ENCODE assay signal across 10 mouse cellular contexts in genomic region chr11:119043761-119044550, GRCm38 (mm10). TPM values are rescaled to one million over a fixed set of nuclear protein-coding genes. Genes with fewer than 3 reads are reported as not detected.
DNase-seq lines count a peak whose midpoint lies in the region; ATAC-seq lines count a peak whose summit lies in the region.
"Had no signal": no experiment of that assay in that cellular context is flagged by ENCODE, and none has a peak within 500 bp of the region (broad histone marks: within the 10 kb centered on the region; RNA-seq: fewer than 3 reads in every experiment).

No protein-coding gene starts in this region.

- H3K36me3 ChIP-seq in kidney, embryonic 15.5 days: peaks cover 3% of the 10 kb centered on the region; the same call in 1 of the 2 replicates
- H3K36me3 ChIP-seq in liver, embryonic 15.5 days (replicated peaks): peaks cover 5% of the 10 kb centered on the region; the same call in 1 of the 2 replicates

- H3K4me3 ChIP-seq in kidney, embryonic 15.5 days (replicated peaks): peak overlapping the region; percentile 21; the same call in 1 of the 2 replicates
- no peak overlapping the region for H3K4me3 ChIP-seq in liver, embryonic 15.5 days (replicated peaks)

- no peak for ATAC-seq in kidney, embryonic 15.5 days (replicated peaks; ENCODE audit: low FRiP score)
- no peak for ATAC-seq in liver, embryonic 15.5 days (ENCODE audit: insufficient read depth)

- H3K9ac ChIP-seq in kidney, embryonic 15.5 days: no peak overlapping the region
- no peak overlapping the region for H3K9ac ChIP-seq in liver, embryonic 15.5 days

- no peak overlapping the region for H3K27ac ChIP-seq in kidney, embryonic 15.5 days
- H3K27ac ChIP-seq in liver, embryonic 15.5 days (replicated peaks): no peak overlapping the region

- DNase-seq in kidney, adult 11 months: no peak
- peak; percentile 55 for DNase-seq in MN1 (ENCODE audit: low spot score)
- peak; percentile 77 for DNase-seq in embryo, embryonic 11 days
- no peak for DNase-seq in right cerebral cortex, postnatal 14 days
- DNase-seq in adrenal gland, postnatal 14 days: no peak
- DNase-seq in left cerebral cortex, adult 18-20 months (ENCODE audit: low spot score in 2 of 2): no peak

- H3K9me3 ChIP-seq in kidney, embryonic 15.5 days (replicated peaks): no peaks in the 10 kb centered on the region
- H3K9me3 ChIP-seq in liver, embryonic 15.5 days (replicated peaks): no peaks in the 10 kb centered on the region

- 3% methylated on average over 10 of the region's 10 CpGs for WGBS in kidney, embryonic 15.5 days
- 3% methylated on average over 10 of the region's 10 CpGs for WGBS in liver, embryonic 15.5 days (ENCODE audit: insufficient replicate concordance)

- H3K4me1 ChIP-seq in kidney, embryonic 15.5 days: peaks cover 79% of the 10 kb centered on the region
- peaks cover 73% of the 10 kb centered on the region for H3K4me1 ChIP-seq in liver, embryonic 15.5 days (replicated peaks)

- H3K27me3 ChIP-seq in kidney, embryonic 15.5 days: peaks cover 87% of the 10 kb centered on the region
- peaks cover 100% of the 10 kb centered on the region for H3K27me3 ChIP-seq in liver, embryonic 15.5 days

- H3K4me2 ChIP-seq in kidney, embryonic 15.5 days: peak overlapping the region; percentile 43; the same call in 1 of the 2 replicates
- H3K4me2 ChIP-seq in liver, embryonic 15.5 days: 0 out of 2 replicates have a peak overlapping the region, but pooled peaks have one; percentile 40

RNA-seq across cellular contexts. Expression of gene Cbx8, which starts 3.2 kb away (rescaled TPM):
- 9.8 and 10.3 TPM in 2 replicates for polyA plus RNA-seq in kidney, embryonic 15.5 days (2015; fragmentation: Nextera tagmentation; extraction: Ambion mirVana)
- 3.3 and 3.5 TPM in 2 replicates for polyA plus RNA-seq in liver, embryonic 15.5 days (2015; fragmentation: Nextera tagmentation; extraction: Ambion mirVana)
- 13.1 and 16.7 TPM in 2 replicates for total RNA-seq in adrenal gland, postnatal 14 days (2021)
- total RNA-seq in left cerebral cortex, adult 18-20 months (2021): 10 to 100 TPM in 1 of 2 experiments, 1 to 10 TPM in 1; 8.3 to 13.3 TPM

RNA-seq across cellular contexts. Expression of gene Cbx2, which starts 21.2 kb away (rescaled TPM):
- 38.9 and 40.7 TPM in 2 replicates for polyA plus RNA-seq in kidney, embryonic 15.5 days (2015; fragmentation: Nextera tagmentation; extraction: Ambion mirVana)
- polyA plus RNA-seq in liver, embryonic 15.5 days (2015; fragmentation: Nextera tagmentation; extraction: Ambion mirVana): 3.0 and 3.2 TPM in 2 replicates
- 7.4 and 7.7 TPM in 2 replicates for total RNA-seq in adrenal gland, postnatal 14 days (2021)
- 1 to 10 TPM; 1.8 to 2.2 TPM for total RNA-seq in left cerebral cortex, adult 18-20 months (2021)

RNA-seq across cellular contexts. Expression of gene Cbx4, which starts 42.1 kb away (rescaled TPM):
- polyA plus RNA-seq in kidney, embryonic 15.5 days (2015; fragmentation: Nextera tagmentation; extraction: Ambion mirVana): 8.6 and 9.9 TPM in 2 replicates
- 2.8 and 2.9 TPM in 2 replicates for polyA plus RNA-seq in liver, embryonic 15.5 days (2015; fragmentation: Nextera tagmentation; extraction: Ambion mirVana)
- total RNA-seq in adrenal gland, postnatal 14 days (2021): 105 and 156 TPM in 2 replicates
- 10 to 100 TPM; 46.0 to 49.9 TPM for total RNA-seq in left cerebral cortex, adult 18-20 months (2021)

RNA-seq across cellular contexts. Expression of gene Enpp7, which starts 56.0 kb away (rescaled TPM):
- polyA plus RNA-seq in kidney, embryonic 15.5 days (2015; fragmentation: Nextera tagmentation; extraction: Ambion mirVana): not detected in 2 replicates
- polyA plus RNA-seq in liver, embryonic 15.5 days (2015; fragmentation: Nextera tagmentation; extraction: Ambion mirVana): not detected in 2 replicates
- total RNA-seq in adrenal gland, postnatal 14 days (2021): not detected in 2 replicates
- total RNA-seq in left cerebral cortex, adult 18-20 months (2021): not detected
- total RNA-seq: common myeloid progenitor, adult 5-6 weeks; neutrophil, adult 5-6 weeks had no signal

Comparison
In these comparisons a context has a peak if more than half of its experiments do, and no peak if none do; other contexts are left out.
1. DNase-seq: peak in MN1 (single experiment) and embryo, embryonic 11 days (single experiment); none in kidney, adult 11 months (single experiment), right cerebral cortex, postnatal 14 days (single experiment), adrenal gland, postnatal 14 days (single experiment) and left cerebral cortex, adult 18-20 months (0 of 2).